In the genomic region with DNA sequence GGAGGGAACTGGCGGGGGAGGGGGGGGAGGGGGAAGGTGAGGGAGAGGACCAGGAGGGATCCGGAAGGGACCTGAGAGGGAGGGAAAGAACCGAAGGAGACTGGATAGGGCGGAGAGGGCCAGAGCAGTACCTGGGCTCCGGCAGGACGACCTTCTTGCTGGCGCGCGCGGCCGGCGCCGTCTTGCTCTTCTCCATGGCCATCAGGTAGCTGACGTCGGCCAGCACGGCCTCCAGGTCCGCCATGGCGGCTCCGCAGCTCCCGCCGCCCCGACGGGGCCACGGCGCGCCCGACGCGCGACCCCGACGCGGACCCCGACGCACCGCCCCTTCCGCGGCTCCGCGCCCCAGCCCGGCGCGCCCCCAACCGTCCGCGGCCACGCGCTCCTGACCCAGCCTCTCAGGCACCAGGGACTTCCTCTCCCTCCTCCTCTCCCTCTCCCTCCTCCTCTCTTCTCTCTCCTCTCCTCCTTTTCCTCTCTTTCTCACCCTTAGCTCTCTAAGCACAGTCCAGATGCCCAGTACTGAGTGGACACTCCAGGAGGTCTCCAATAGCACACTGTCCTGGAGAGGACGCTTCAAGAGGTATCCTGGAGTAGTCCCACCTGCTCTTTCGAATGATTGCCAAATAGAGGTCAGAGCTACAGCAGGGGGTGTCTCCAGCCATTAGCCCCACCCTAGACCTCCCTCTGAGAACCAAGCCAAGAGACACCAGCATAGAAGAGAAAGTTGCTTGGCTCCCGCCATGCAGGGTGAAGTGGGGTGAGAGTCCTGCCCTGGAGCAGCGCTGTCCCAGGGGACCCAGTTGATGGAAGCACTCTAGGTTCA, we compare ENCODE assay signal across 8 mouse cellular contexts. TPM values are rescaled to one million over a fixed set of nuclear protein-coding genes. Genes with fewer than 3 reads are reported as not detected.
A peak's percentile ranks its signal among the peaks of the same experiment; 100 is the strongest.
DNase-seq lines count a peak whose midpoint lies in the region; ATAC-seq and TF ChIP-seq lines count a peak whose summit lies in the region.

Gene Grk3 (minus strand): TSS at position 556 of the 826 bp plus-strand sequence.

- WGBS in hindbrain, embryonic 14.5 days, result 5% methylated on average over 30 of the region's 52 CpGs

- no peaks in the 10 kb centered on the region for H3K27me3 ChIP-seq in hindbrain, embryonic 14.5 days (ENCODE audit: control insufficient read depth, insufficient read depth, low read length)

- no peaks in the 10 kb centered on the region for H3K36me3 ChIP-seq in hindbrain, embryonic 14.5 days (replicated peaks; ENCODE audit: control insufficient read depth, insufficient read depth)

- ATAC-seq in hindbrain, embryonic 14.5 days (ENCODE audit: low FRiP score), result peak; percentile 61
- ATAC-seq in CD4-positive, CD25-positive, alpha-beta regulatory T cell, adult 4 months, result no peak

- H3K4me2 ChIP-seq in hindbrain, embryonic 14.5 days (replicated peaks), result peak within 1 kb of the TSS; percentile 68

- peaks cover 21% of the 10 kb centered on the region for H3K4me1 ChIP-seq in hindbrain, embryonic 14.5 days (replicated peaks; ENCODE audit: control insufficient read depth, insufficient read depth, low read length)

- DNase-seq in adrenal gland, adult (ENCODE audit: inconsistent age in 2 of 2, low spot score in 1 of 2), result peak; percentile 62 to 75
- DNase-seq in cerebellum, postnatal 14 days, result peak; percentile 80 to 85
- DNase-seq in frontal cortex, postnatal 25 days (ENCODE audit: low spot score in 2 of 2), result peak; percentile 39 to 41
- DNase-seq in hindbrain, embryonic 14.5 days (ENCODE audit: low spot score), result peak; percentile 72
- peak; percentile 74 to 77 for DNase-seq in left cerebral cortex, adult 2 months (ENCODE audit: extremely low spot score in 1 of 2, low spot score in 2 of 2)
- DNase-seq in lung, postnatal 25 days (ENCODE audit: low spot score), result peak; percentile 66
- peak; percentile 77 for DNase-seq in retina, postnatal 1 day

- peak within 1 kb of the TSS; percentile 44 for H3K27ac ChIP-seq in hindbrain, embryonic 14.5 days
- H3K27ac ChIP-seq in left cerebral cortex, adult 2 months, result peak within 1 kb of the TSS; percentile 91

- no peaks in the 10 kb centered on the region for H3K9me3 ChIP-seq in hindbrain, embryonic 14.5 days (ENCODE audit: control insufficient read depth, low read length)

- peak within 1 kb of the TSS; percentile 81 for H3K9ac ChIP-seq in hindbrain, embryonic 14.5 days

- H3K4me3 ChIP-seq in hindbrain, embryonic 14.5 days (replicated peaks; ENCODE audit: low read length), result peak within 1 kb of the TSS; percentile 63
- peak within 1 kb of the TSS; percentile 73 for H3K4me3 ChIP-seq in left cerebral cortex, adult 2 months

- intact Hi-C loops in left cerebral cortex, adult 2 months (cut with DNase I), result loop anchor here (2.0 to 5.0 kb wide), 2 partner anchors 33 to 83 kb away; no protein-coding TSS in a partner anchor

- TF ChIP-seq CTCF in left cerebral cortex, adult 2 months (IDR thresholded peaks at IDR 0.05), result no peak

RNA-seq across cellular contexts. Expression of gene Grk3, which starts in this region (rescaled TPM):
- polyA plus RNA-seq in hindbrain, embryonic 14.5 days (2014; fragmentation: Nextera tagmentation; extraction: Ambion mirVana), result 18.5 and 21.2 TPM in 2 replicates
- 10 to 100 TPM; 83.4 to 87.5 TPM for total RNA-seq in left cerebral cortex, adult 2 months (2021)
- polyA plus RNA-seq in CD4-positive, CD25-positive, alpha-beta regulatory T cell, adult 4 months (2017; shearing (Covaris generic)), result under 1 TPM in 1 of 2 experiments, not detected in 1; 0.25 TPM

Comparison
In these comparisons a context has a peak if more than half of its experiments do, and no peak if none do; other contexts are left out.
1. RNA of gene Grk3 (polyA plus RNA-seq): 18.5 to 21.2 TPM in hindbrain, embryonic 14.5 days; 0.25 TPM in CD4-positive, CD25-positive, alpha-beta regulatory T cell, adult 4 months; every median in the first group is over 10 times any median in the second.
2. Peak in every context shown above with its lines, with median percentiles within 50 percentile points of each other: DNase-seq.